In genomic region chr11:33816020-33816419, GRCm38 (mm10) we compare ENCODE assay signal across 19 mouse cellular contexts.
DNase-seq lines count a peak whose midpoint lies in the region; ATAC-seq and TF ChIP-seq lines count a peak whose summit lies in the region.
"Had no signal": no experiment of that assay in that cellular context is flagged by ENCODE, and none has a peak within 500 bp of the region (broad histone marks: within the 10 kb centered on the region; RNA-seq: fewer than 3 reads in every experiment).

No protein-coding gene starts in this region.

- CTCF ChIA-PET in Patski (lab: Charles Lee): no interaction called here

- H3K4me1 ChIP-seq in forebrain, embryonic 15.5 days: peaks cover 4% of the 10 kb centered on the region; the same call in 1 of the 2 replicates
- H3K4me1 ChIP-seq in forebrain, embryonic 10.5 days: peaks cover 24% of the 10 kb centered on the region
- H3K4me1 ChIP-seq in midbrain, embryonic 13.5 days (replicated peaks): peaks cover 12% of the 10 kb centered on the region; the same call in 1 of the 2 replicates
- peaks cover 18% of the 10 kb centered on the region for H3K4me1 ChIP-seq in midbrain, embryonic 10.5 days
- peaks cover 2% of the 10 kb centered on the region; the same call in 1 of the 2 replicates for H3K4me1 ChIP-seq in hindbrain, embryonic 16.5 days (ENCODE audit: control insufficient read depth, insufficient read depth, low read depth, low read length)

- no peaks in the 10 kb centered on the region for H3K9me3 ChIP-seq in forebrain, embryonic 15.5 days
- no peaks in the 10 kb centered on the region for H3K9me3 ChIP-seq in forebrain, embryonic 10.5 days
- H3K9me3 ChIP-seq in midbrain, embryonic 13.5 days: no peaks in the 10 kb centered on the region
- H3K9me3 ChIP-seq in midbrain, embryonic 10.5 days (replicated peaks): no peaks in the 10 kb centered on the region
- no peaks in the 10 kb centered on the region for H3K9me3 ChIP-seq in hindbrain, embryonic 16.5 days (ENCODE audit: control insufficient read depth, low read length)
- H3K9me3 ChIP-seq: embryonic facial prominence, embryonic 13.5 days; forebrain, embryonic 13.5 days; heart, embryonic 15.5 days had no signal

- in situ Hi-C loops in Patski (cut with MboI; ENCODE audit: low pct_unique_long_range_greater_than_20kb): no loop called here

- POLR2A ChIA-PET in Patski (lab: Charles Lee): interaction anchor here (0.8 kb wide), 1 partner anchor 9 kb away, joined by 3 read pairs; no protein-coding TSS in a partner anchor

- no peak overlapping the region for H3K9ac ChIP-seq in forebrain, embryonic 15.5 days (replicated peaks)
- no peak overlapping the region for H3K9ac ChIP-seq in midbrain, embryonic 13.5 days (replicated peaks)
- no peak overlapping the region for H3K9ac ChIP-seq in hindbrain, embryonic 16.5 days (ENCODE audit: low read depth, low read length)
- H3K9ac ChIP-seq: embryonic facial prominence, embryonic 13.5 days; forebrain, embryonic 13.5 days; heart, embryonic 15.5 days had no signal

- no peaks in the 10 kb centered on the region for H3K36me3 ChIP-seq in forebrain, embryonic 15.5 days
- H3K36me3 ChIP-seq in forebrain, embryonic 10.5 days (replicated peaks): no peaks in the 10 kb centered on the region
- no peaks in the 10 kb centered on the region for H3K36me3 ChIP-seq in midbrain, embryonic 13.5 days
- H3K36me3 ChIP-seq in midbrain, embryonic 10.5 days: no peaks in the 10 kb centered on the region
- H3K36me3 ChIP-seq in hindbrain, embryonic 16.5 days (ENCODE audit: control insufficient read depth, insufficient read depth, low read length): no peaks in the 10 kb centered on the region
- H3K36me3 ChIP-seq: embryonic facial prominence, embryonic 13.5 days; heart, embryonic 15.5 days had no signal

- DNase-seq in forebrain, embryonic 10.5 days (ENCODE audit: extremely low spot score, low spot score): no peak
- no peak for DNase-seq in midbrain, embryonic 10.5 days (ENCODE audit: low spot score)
- DNase-seq in Patski (ENCODE audit: low read depth, low spot score): no peak
- no peak for DNase-seq in B cell, adult 2 months
- DNase-seq: adrenal gland, postnatal 10 days; cerebellum, adult 18-20 months; cerebellum, adult 9-11 months; cerebellum, postnatal 36 days; gastrocnemius, postnatal 14 days; heart, adult 2 months; heart, postnatal 14 days; kidney, adult 18-20 months had no signal

- H3K4me3 ChIP-seq in forebrain, embryonic 15.5 days: no peak overlapping the region
- H3K4me3 ChIP-seq in forebrain, embryonic 10.5 days: no peak overlapping the region
- H3K4me3 ChIP-seq in midbrain, embryonic 13.5 days (replicated peaks): no peak overlapping the region
- H3K4me3 ChIP-seq in midbrain, embryonic 10.5 days: no peak overlapping the region
- no peak overlapping the region for H3K4me3 ChIP-seq in hindbrain, embryonic 16.5 days (ENCODE audit: low read length)
- H3K4me3 ChIP-seq: embryonic facial prominence, embryonic 13.5 days; forebrain, embryonic 13.5 days; heart, adult 2 months; heart, embryonic 15.5 days had no signal

- H3K27me3 ChIP-seq in forebrain, embryonic 15.5 days: no peaks in the 10 kb centered on the region
- H3K27me3 ChIP-seq in forebrain, embryonic 10.5 days (ENCODE audit: poor library complexity, severe bottlenecking): no peaks in the 10 kb centered on the region
- H3K27me3 ChIP-seq in midbrain, embryonic 13.5 days: no peaks in the 10 kb centered on the region
- no peaks in the 10 kb centered on the region for H3K27me3 ChIP-seq in midbrain, embryonic 10.5 days (ENCODE audit: low read depth, poor library complexity, severe bottlenecking)
- no peaks in the 10 kb centered on the region for H3K27me3 ChIP-seq in Patski
- H3K27me3 ChIP-seq in hindbrain, embryonic 16.5 days (replicated peaks; ENCODE audit: control insufficient read depth, insufficient read depth, low read length): no peaks in the 10 kb centered on the region; the same call in 1 of the 2 replicates
- H3K27me3 ChIP-seq: forebrain, embryonic 13.5 days had no signal

- TF ChIP-seq CTCF in Patski (IDR thresholded peaks at IDR 0.05): no peak

- WGBS in forebrain, embryonic 15.5 days: 24% methylated on average over 3 of the region's 3 CpGs
- WGBS in forebrain, embryonic 10.5 days: 59% methylated on average over 3 of the region's 3 CpGs
- 43% methylated on average over 3 of the region's 3 CpGs for WGBS in midbrain, embryonic 13.5 days
- WGBS in midbrain, embryonic 10.5 days: 50% methylated on average over 3 of the region's 3 CpGs
- 49% methylated on average over 3 of the region's 3 CpGs for WGBS in hindbrain, embryonic 16.5 days

- H3K4me2 ChIP-seq in forebrain, embryonic 15.5 days (replicated peaks): no peak overlapping the region
- no peak overlapping the region for H3K4me2 ChIP-seq in midbrain, embryonic 13.5 days (replicated peaks)
- no peak overlapping the region for H3K4me2 ChIP-seq in hindbrain, embryonic 16.5 days (ENCODE audit: low read length)
- H3K4me2 ChIP-seq: embryonic facial prominence, embryonic 13.5 days; forebrain, embryonic 13.5 days; heart, embryonic 11.5 days; heart, embryonic 15.5 days had no signal

- no peak overlapping the region for H3K27ac ChIP-seq in forebrain, embryonic 15.5 days (replicated peaks)
- no peak overlapping the region for H3K27ac ChIP-seq in forebrain, embryonic 10.5 days
- no peak overlapping the region for H3K27ac ChIP-seq in midbrain, embryonic 13.5 days
- no peak overlapping the region for H3K27ac ChIP-seq in midbrain, embryonic 10.5 days (replicated peaks)
- H3K27ac ChIP-seq in hindbrain, embryonic 16.5 days (ENCODE audit: low read depth, low read length): no peak overlapping the region
- H3K27ac ChIP-seq: embryonic facial prominence, embryonic 13.5 days; forebrain, embryonic 13.5 days; heart, adult 2 months; heart, embryonic 15.5 days had no signal

- ATAC-seq in forebrain, embryonic 15.5 days (replicated peaks): peak; percentile 36
- 0 out of 2 replicates have a peak, but pooled peaks have one; percentile 17 for ATAC-seq in midbrain, embryonic 13.5 days
- peak; percentile 6 for ATAC-seq in Patski
- ATAC-seq in hindbrain, embryonic 16.5 days: peak; percentile 29
- ATAC-seq: forebrain, embryonic 13.5 days had no signal
